Mouse (Mus musculus) midbrain, postnatal 0 days (tissue): ENCODE measurements around the gene Ctf1. TPM values are rescaled to one million over a fixed set of nuclear protein-coding genes. Genes with fewer than 3 reads are reported as not detected.

Source experiments
- ATAC-seq: fragments of 200-750 bp; cut with Nextera tagmentation; 2 replicates; pipeline ENCODE4 v1.8.0; 2017; ENCODE audit warnings: moderate number of reproducible peaks, mild to moderate bottlenecking, moderate TSS enrichment, moderate library complexity; ENCODE audit not compliant: low FRiP score
- DNase-seq: peaks from one replicate; pipeline ENCODE4 v3.0.0-alpha.2; 2015; ENCODE audit warnings: low spot score
- H3K27ac ChIP-seq: fragments of 300-500 bp; sonication (generic); 2 replicates; pipeline ENCODE4 v1.5.1; 2014; ENCODE audit warnings: low read depth, mild to moderate bottlenecking, low read length, mixed read lengths
- H3K27me3 ChIP-seq: fragments of 300-500 bp; sonication (generic); 2 replicates; pipeline ENCODE4 v1.6.1; 2014; ENCODE audit warnings: low read length, control low read depth, mixed read lengths; ENCODE audit not compliant: insufficient read depth
- H3K36me3 ChIP-seq: fragments of 300-500 bp; sonication (generic); 2 replicates; pipeline ENCODE4 v1.6.1; 2014; ENCODE audit warnings: low read length, control low read depth, mixed read lengths; ENCODE audit not compliant: insufficient read depth
- H3K4me1 ChIP-seq: fragments of 300-500 bp; sonication (generic); 2 replicates; pipeline ENCODE4 v1.6.1; 2014; ENCODE audit warnings: mild to moderate bottlenecking, control low read depth, antibody characterized with exemption, low read length, mixed read lengths; ENCODE audit not compliant: insufficient read depth
- H3K4me2 ChIP-seq: fragments of 300-500 bp; sonication (generic); 2 replicates; pipeline ENCODE4 v1.6.1; 2014; ENCODE audit warnings: low read depth, mild to moderate bottlenecking, low read length, mixed read lengths; ENCODE audit not compliant: poor library complexity, severe bottlenecking
- H3K4me3 ChIP-seq: fragments of 300-500 bp; sonication (generic); 2 replicates; pipeline ENCODE4 v1.5.1; 2014; ENCODE audit warnings: low read depth, mild to moderate bottlenecking, low read length, moderate library complexity
- H3K9ac ChIP-seq: fragments of 300-500 bp; sonication (generic); replicated peaks from 2 replicates; pipeline ENCODE4 v1.6.1; 2014; ENCODE audit warnings: mild to moderate bottlenecking, low read length, moderate library complexity, mixed read lengths; ENCODE audit not compliant: poor library complexity, severe bottlenecking
- H3K9me3 ChIP-seq: fragments of 300-500 bp; sonication (generic); 2 replicates; pipeline ENCODE4 v1.6.1; 2016; ENCODE audit warnings: low read length, control low read depth
- CTCF ChIP-seq: IDR thresholded peaks from 2 replicates; pipeline ENCODE4 v1.5.1; 2016; ENCODE audit warnings: antibody characterized with exemption, mild to moderate bottlenecking
- WGBS: fragments of 180-500 bp; shearing (Covaris S2); extraction: QIAGEN DNeasy Blood & Tissue Kit; methylation state at CpG from one replicate; pipeline ENCODE4 v1.1.7; 2014; 5-methylcytosine and 5-hydroxymethylcytosine counted together
- polyA plus RNA-seq: library from polyadenylated mRNA; unstranded; fragments of >200 nt; fragmentation: Nextera tagmentation; extraction: Ambion mirVana; gene quantifications from 2 replicates; pipeline ENCODE4 v1.2.1, GENCODE M21; 2015
- total RNA-seq: library from RNA; depleted of rRNA; stranded (reverse); fragments of >200 nt; gene quantifications from 2 replicates; pipeline ENCODE4 v1.2.3, GENCODE M21; 2014

Ctf1 gene
- total and polyA plus RNA-seq, 2 experiments from 2014 or later = 3.8 to 5.5 TPM

- ATAC-seq (no peak), DNase-seq (no peak)
- Histone ChIP-seq H3K9me3 (no peaks in the 10 kb centered on the region), H3K4me3 (no peak overlapping the region), H3K4me1 (no peaks in the 10 kb centered on the region), H3K27me3 (no peaks in the 10 kb centered on the region), H3K36me3 (peaks cover 49% of the 10 kb centered on the region), H3K4me2 (no peak overlapping the region), H3K9ac (no peak overlapping the region), H3K27ac (no peak overlapping the region)
- WGBS = 90% methylated on average over 3 of the region's 3 CpGs
- TF ChIP-seq CTCF = no peak
These were observed 11.7 kb upstream of the Ctf1 start for GRCm38 (mm10) chr7:127700712-127701331.

DNA sequence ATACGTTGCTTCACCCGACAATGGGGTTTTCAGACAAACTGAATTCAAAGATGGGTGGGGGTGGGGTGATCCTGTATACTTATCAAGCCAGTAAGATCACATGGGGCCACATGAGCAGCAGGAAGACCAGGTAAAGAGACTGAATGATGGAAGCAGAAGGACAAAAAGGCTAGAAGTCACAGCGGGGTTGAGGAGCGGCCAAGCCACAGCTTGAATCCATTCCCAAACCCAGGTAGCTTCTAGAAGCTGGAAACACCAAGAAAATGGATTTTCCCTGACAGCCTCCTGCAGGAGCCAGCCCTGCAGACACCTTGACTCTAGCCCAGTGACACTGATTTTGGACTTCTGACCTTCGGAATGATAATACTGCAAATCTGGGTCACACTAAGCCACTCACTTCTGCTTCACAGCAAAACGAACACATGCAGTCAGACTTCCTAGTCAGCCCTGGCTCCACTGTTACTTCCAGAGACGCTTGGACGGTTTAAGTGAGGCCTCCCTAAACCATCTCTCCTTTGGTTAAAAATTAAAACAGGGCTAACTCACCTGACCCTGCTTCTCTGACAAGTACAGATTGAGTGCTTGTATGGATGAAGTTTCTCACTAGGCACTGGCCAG is 8.9 kb upstream of the Ctf1 start:
- Histone ChIP-seq H3K4me1 (0 out of 2 replicates have a peak, but pooled peaks cover 7% of the 10 kb centered on the region), H3K9me3 (no peaks in the 10 kb centered on the region), H3K27ac (no peak overlapping the region), H3K36me3 (peaks cover 53% of the 10 kb centered on the region), H3K9ac (no peak overlapping the region), H3K4me2 (no peak overlapping the region), H3K4me3 (no peak overlapping the region), H3K27me3 (no peaks in the 10 kb centered on the region)
- TF ChIP-seq CTCF = no peak
- 93% methylated on average over 8 of the region's 8 CpGs for WGBS
- DNase-seq (no peak), ATAC-seq (no peak)

- peaks cover 47% of the 10 kb centered on the region for H3K36me3 ChIP-seq
- no peak overlapping the region for H3K4me2 ChIP-seq
- H3K27me3 ChIP-seq = no peaks in the 10 kb centered on the region
- TF ChIP-seq CTCF = no peak
- H3K4me3 ChIP-seq = no peak overlapping the region
- H3K27ac ChIP-seq = no peak overlapping the region
- H3K4me1 ChIP-seq = 0 out of 2 replicates have a peak, but pooled peaks cover 7% of the 10 kb centered on the region
- WGBS = 85% methylated on average over 6 of the region's 6 CpGs
- no peaks in the 10 kb centered on the region for H3K9me3 ChIP-seq
- no peak overlapping the region for H3K9ac ChIP-seq
- DNase-seq (no peak), ATAC-seq (no peak)
These were observed 7.9 kb upstream of the Ctf1 start for GRCm38 (mm10) chr7:127704598-127704997.

GRCm38 (mm10) chr7:127705706-127706105 is 6.8 kb upstream of the Ctf1 start:
- Histone ChIP-seq H3K4me3 (no peak overlapping the region), H3K4me1 (0 out of 2 replicates have a peak, but pooled peaks cover 7% of the 10 kb centered on the region), H3K9ac (no peak overlapping the region), H3K27ac (no peak overlapping the region), H3K9me3 (no peaks in the 10 kb centered on the region), H3K36me3 (peaks cover 36% of the 10 kb centered on the region), H3K27me3 (no peaks in the 10 kb centered on the region), H3K4me2 (no peak overlapping the region)
- ATAC-seq (no peak), DNase-seq (no peak)
- WGBS = 83% methylated on average over 4 of the region's 4 CpGs
- no peak for TF ChIP-seq CTCF

DNA sequence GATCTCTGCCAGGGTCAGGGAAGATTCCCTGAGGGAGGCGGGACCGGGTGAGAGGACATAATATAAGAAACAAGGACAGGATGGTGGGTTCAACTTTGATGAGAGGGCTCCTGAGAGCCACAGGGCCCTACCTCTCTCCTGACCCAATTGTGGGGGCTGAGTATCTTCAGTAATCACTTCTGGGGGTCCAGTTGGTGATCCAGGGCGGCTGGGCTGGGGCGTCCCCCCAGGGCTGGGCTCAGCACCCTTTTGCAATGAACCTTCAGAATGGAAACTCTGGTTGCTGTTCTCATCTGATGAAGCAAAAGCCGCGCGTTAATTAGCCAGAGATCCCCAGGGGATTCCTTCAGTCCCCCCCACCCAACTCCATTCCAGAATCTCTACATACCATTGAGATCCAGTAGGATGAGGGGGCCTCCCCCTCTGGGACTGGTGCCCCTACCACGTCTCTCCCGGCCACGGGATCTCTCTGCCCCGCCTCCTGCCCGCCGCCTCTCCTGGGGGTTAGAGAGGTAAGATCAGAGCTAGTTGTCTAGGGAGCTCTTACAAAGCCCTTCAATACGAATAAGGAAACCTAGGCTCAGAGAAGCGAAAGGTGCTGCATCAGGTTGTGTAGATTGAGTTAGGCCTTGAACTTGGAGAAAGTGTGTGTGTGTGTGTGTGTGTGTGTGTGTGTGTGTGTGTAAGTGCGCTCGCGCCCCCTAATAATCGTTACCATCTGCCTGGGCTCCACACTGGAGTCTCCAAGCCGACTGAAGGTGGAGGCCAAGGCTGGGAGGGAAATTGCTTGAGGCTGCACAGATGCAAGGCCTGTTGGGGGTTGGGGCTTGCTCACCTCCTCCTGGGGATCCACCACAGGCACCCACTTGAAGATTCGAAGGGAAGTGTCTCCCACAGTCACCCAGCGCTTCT is 5.2 kb upstream of the Ctf1 start:
- Histone ChIP-seq H3K4me1 (peaks cover 9% of the 10 kb centered on the region; the same call in 1 of the 2 replicates), H3K27me3 (no peaks in the 10 kb centered on the region), H3K9ac (peak overlapping the region; percentile 95), H3K27ac (peak overlapping the region; percentile 92), H3K4me3 (peak overlapping the region; percentile 88), H3K9me3 (no peaks in the 10 kb centered on the region), H3K36me3 (peaks cover 33% of the 10 kb centered on the region), H3K4me2 (peak overlapping the region; percentile 65)
- DNase-seq = peak; percentile 15
- no peak for TF ChIP-seq CTCF
- ATAC-seq = no peak
- 24% methylated on average over 22 of the region's 22 CpGs for WGBS

- no peak for TF ChIP-seq CTCF
- peak overlapping the region; percentile 65 for H3K4me2 ChIP-seq
- H3K9me3 ChIP-seq = no peaks in the 10 kb centered on the region
- H3K9ac ChIP-seq = peak overlapping the region; percentile 95
- H3K4me3 ChIP-seq = peak overlapping the region; percentile 88
- no peak for DNase-seq
- H3K27me3 ChIP-seq = no peaks in the 10 kb centered on the region
- H3K36me3 ChIP-seq = peaks cover 30% of the 10 kb centered on the region
- ATAC-seq = no peak
- 0% methylated on average over 5 of the region's 5 CpGs for WGBS
- peaks cover 14% of the 10 kb centered on the region; the same call in 1 of the 2 replicates for H3K4me1 ChIP-seq
- peak overlapping the region; percentile 92 for H3K27ac ChIP-seq
These were observed 4.7 kb upstream of the Ctf1 start for GRCm38 (mm10) chr7:127707957-127708206.
